Mouse (Mus musculus) forebrain, embryonic 14.5 days (tissue): Measurements from ENCODE around the gene Epdr1. TPM values are rescaled to one million over a fixed set of nuclear protein-coding genes. Genes with fewer than 3 reads are reported as not detected.

Experiments used
- ATAC-seq: fragments of 200-750 bp; cut with Nextera tagmentation; 2 replicates; pipeline ENCODE4 v1.8.0; 2017; ENCODE audit warnings: mild to moderate bottlenecking, moderate library complexity
- DNase-seq: peaks from one replicate; pipeline ENCODE4 v3.0.0-alpha.2; 2015; ENCODE audit warnings: low spot score
- H3K27ac ChIP-seq: fragments of 300-500 bp; sonication (generic); 2 replicates; pipeline ENCODE4 v1.5.1; 2014; ENCODE audit warnings: low read depth, mild to moderate bottlenecking, control low read depth, low read length, moderate library complexity
- H3K27me3 ChIP-seq: fragments of 300-500 bp; sonication (generic); replicated peaks from 2 replicates; pipeline ENCODE4 v1.6.1; 2014; ENCODE audit warnings: low read length, control low read depth, mixed read lengths; ENCODE audit not compliant: control insufficient read depth, insufficient read depth
- H3K36me3 ChIP-seq: fragments of 300-500 bp; sonication (generic); 2 replicates; pipeline ENCODE4 v1.6.1; 2014; ENCODE audit warnings: low read length, control low read depth; ENCODE audit not compliant: control insufficient read depth, insufficient read depth
- H3K4me1 ChIP-seq: fragments of 300-500 bp; sonication (generic); 2 replicates; pipeline ENCODE4 v1.6.1; 2014; ENCODE audit warnings: antibody characterized with exemption, low read length, control low read depth; ENCODE audit not compliant: control insufficient read depth, insufficient read depth
- H3K4me2 ChIP-seq: fragments of 300-500 bp; sonication (generic); 2 replicates; pipeline ENCODE4 v1.6.1; 2014; ENCODE audit warnings: mild to moderate bottlenecking, control low read depth, low read length
- H3K4me3 ChIP-seq: fragments of 300-500 bp; sonication (generic); 2 replicates; pipeline ENCODE4 v1.5.1; 2014; ENCODE audit warnings: low read depth, low read length, control low read depth
- H3K9ac ChIP-seq: fragments of 300-500 bp; sonication (generic); 2 replicates; pipeline ENCODE4 v1.6.1; 2014; ENCODE audit warnings: mild to moderate bottlenecking, low read length, control low read depth, moderate library complexity
- H3K9me3 ChIP-seq: fragments of 300-500 bp; sonication (generic); replicated peaks from 2 replicates; pipeline ENCODE4 v1.6.1; 2016; ENCODE audit warnings: low read length, control low read depth, mixed read lengths; ENCODE audit not compliant: control insufficient read depth
- WGBS: fragments of 180-500 bp; shearing (Covaris S2); extraction: QIAGEN DNeasy Blood & Tissue Kit; methylation state at CpG from one replicate; pipeline ENCODE4 v1.1.7; 2014; 5-methylcytosine and 5-hydroxymethylcytosine counted together
- polyA plus RNA-seq: library from polyadenylated mRNA; unstranded; fragments of >200 nt; fragmentation: Nextera tagmentation; extraction: Ambion mirVana; gene quantifications from 2 replicates; pipeline ENCODE4 v1.2.1, GENCODE M21; 2014

Gene Epdr1
- polyA plus RNA-seq: 26.3 and 27.4 TPM in 2 replicates

- H3K9me3 ChIP-seq: no peaks in the 10 kb centered on the region
- no peaks in the 10 kb centered on the region for H3K36me3 ChIP-seq
- H3K4me3 ChIP-seq: peak within 1 kb of the TSS; percentile 72
- under 1% methylated on average over 46 of the region's 46 CpGs for WGBS
- H3K27ac ChIP-seq: peak within 1 kb of the TSS; percentile 85
- H3K27me3 ChIP-seq: no peaks in the 10 kb centered on the region
- ATAC-seq (peak; percentile 89), DNase-seq (peak; percentile 93)
- H3K9ac ChIP-seq: peak within 1 kb of the TSS; percentile 94
- H3K4me2 ChIP-seq: peak within 1 kb of the TSS; percentile 85
- H3K4me1 ChIP-seq: peaks cover 13% of the 10 kb centered on the region
Measured at GRCm38 (mm10) chr13:19619216-19619927, at the start of gene Epdr1. Gene Epdr1 (minus strand): TSS chr13:19619927.

- DNase-seq (peak; percentile 63), ATAC-seq (peak; percentile 88)
- Histone ChIP-seq H3K4me1 (no peaks in the 10 kb centered on the region), H3K27me3 (no peaks in the 10 kb centered on the region), H3K27ac (no peak overlapping the region), H3K9ac (no peak overlapping the region), H3K4me3 (no peak overlapping the region), H3K9me3 (no peaks in the 10 kb centered on the region), H3K36me3 (no peaks in the 10 kb centered on the region), H3K4me2 (no peak overlapping the region)
- WGBS: 34% methylated on average over 4 of the region's 4 CpGs
Measured at GRCm38 (mm10) chr13:19668355-19669140, 48.8 kb upstream of the Epdr1 start.

- H3K9me3 ChIP-seq: no peaks in the 10 kb centered on the region
- H3K4me1 ChIP-seq: no peaks in the 10 kb centered on the region
- WGBS: 94% methylated on average over 2 of the region's 2 CpGs
- no peaks in the 10 kb centered on the region for H3K36me3 ChIP-seq
- no peak for DNase-seq
- H3K9ac ChIP-seq: no peak overlapping the region
- H3K27ac ChIP-seq: no peak overlapping the region
- no peak overlapping the region for H3K4me2 ChIP-seq
- no peak overlapping the region for H3K4me3 ChIP-seq
- ATAC-seq: no peak
- H3K27me3 ChIP-seq: no peaks in the 10 kb centered on the region
Measured at GRCm38 (mm10) chr13:19652405-19652804, 32.7 kb upstream of the Epdr1 start.

GRCm38 (mm10) chr13:19649824-19650223, 30.1 kb upstream of the Epdr1 start:
- no peaks in the 10 kb centered on the region for H3K27me3 ChIP-seq
- H3K4me2 ChIP-seq: no peak overlapping the region
- H3K36me3 ChIP-seq: no peaks in the 10 kb centered on the region
- H3K9me3 ChIP-seq: no peaks in the 10 kb centered on the region
- no peak overlapping the region for H3K9ac ChIP-seq
- 99% methylated on average over 2 of the region's 2 CpGs for WGBS
- no peaks in the 10 kb centered on the region for H3K4me1 ChIP-seq
- no peak for ATAC-seq
- H3K27ac ChIP-seq: no peak overlapping the region
- H3K4me3 ChIP-seq: no peak overlapping the region
- DNase-seq: no peak

GRCm38 (mm10) chr13:19644225-19644624, 24.5 kb upstream of the Epdr1 start:
- Histone ChIP-seq H3K36me3 (no peaks in the 10 kb centered on the region), H3K9ac (no peak overlapping the region), H3K4me2 (no peak overlapping the region), H3K27me3 (no peaks in the 10 kb centered on the region), H3K27ac (no peak overlapping the region), H3K9me3 (no peaks in the 10 kb centered on the region), H3K4me1 (no peaks in the 10 kb centered on the region), H3K4me3 (no peak overlapping the region)
- no peak for ATAC-seq
- 88% methylated on average over 2 of the region's 2 CpGs for WGBS
- peak; percentile 46 for DNase-seq

- H3K9ac ChIP-seq: no peak overlapping the region
- no peak overlapping the region for H3K4me2 ChIP-seq
- H3K4me3 ChIP-seq: no peak overlapping the region
- WGBS: 65% methylated on average over 1 of the region's 1 CpGs
- H3K27ac ChIP-seq: no peak overlapping the region
- no peaks in the 10 kb centered on the region for H3K27me3 ChIP-seq
- H3K36me3 ChIP-seq: no peaks in the 10 kb centered on the region
- no peaks in the 10 kb centered on the region for H3K4me1 ChIP-seq
- DNase-seq (no peak), ATAC-seq (no peak)
- no peaks in the 10 kb centered on the region for H3K9me3 ChIP-seq
Measured at GRCm38 (mm10) chr13:19643519-19643918, 23.8 kb upstream of the Epdr1 start.

- peak; percentile 40; the same call in 1 of the 2 replicates for ATAC-seq
- no peaks in the 10 kb centered on the region for H3K4me1 ChIP-seq
- DNase-seq: peak; percentile 69
Measured at GRCm38 (mm10) chr13:19640203-19640851, 20.6 kb upstream of the Epdr1 start.

GRCm38 (mm10) chr13:19636131-19636530, 16.4 kb upstream of the Epdr1 start:
- H3K9ac ChIP-seq: no peak overlapping the region
- H3K36me3 ChIP-seq: no peaks in the 10 kb centered on the region
- H3K9me3 ChIP-seq: no peaks in the 10 kb centered on the region
- H3K4me3 ChIP-seq: no peak overlapping the region
- WGBS: 81% methylated on average over 4 of the region's 4 CpGs
- H3K27me3 ChIP-seq: no peaks in the 10 kb centered on the region
- no peak for ATAC-seq
- H3K27ac ChIP-seq: no peak overlapping the region
- no peak overlapping the region for H3K4me2 ChIP-seq
- H3K4me1 ChIP-seq: no peaks in the 10 kb centered on the region
- DNase-seq: peak; percentile 38

More at GRCm38 (mm10) chr13:19640203-19640851, 20.6 kb upstream of the Epdr1 start:
- 84% methylated on average over 2 of the region's 2 CpGs for WGBS
- Histone ChIP-seq H3K36me3 (no peaks in the 10 kb centered on the region), H3K4me3 (no peak overlapping the region), H3K9me3 (no peaks in the 10 kb centered on the region), H3K9ac (no peak overlapping the region), H3K27ac (no peak overlapping the region), H3K27me3 (no peaks in the 10 kb centered on the region), H3K4me2 (no peak overlapping the region)
